Mouse (Mus musculus): ENCODE results near the gene Slc9a1. TPM values are rescaled to one million over a fixed set of nuclear protein-coding genes. Genes with fewer than 3 reads are reported as not detected.

The Slc9a1 gene
- polyA plus RNA-seq, 1 experiment from 2014 or later, result 8.3 TPM

DNA sequence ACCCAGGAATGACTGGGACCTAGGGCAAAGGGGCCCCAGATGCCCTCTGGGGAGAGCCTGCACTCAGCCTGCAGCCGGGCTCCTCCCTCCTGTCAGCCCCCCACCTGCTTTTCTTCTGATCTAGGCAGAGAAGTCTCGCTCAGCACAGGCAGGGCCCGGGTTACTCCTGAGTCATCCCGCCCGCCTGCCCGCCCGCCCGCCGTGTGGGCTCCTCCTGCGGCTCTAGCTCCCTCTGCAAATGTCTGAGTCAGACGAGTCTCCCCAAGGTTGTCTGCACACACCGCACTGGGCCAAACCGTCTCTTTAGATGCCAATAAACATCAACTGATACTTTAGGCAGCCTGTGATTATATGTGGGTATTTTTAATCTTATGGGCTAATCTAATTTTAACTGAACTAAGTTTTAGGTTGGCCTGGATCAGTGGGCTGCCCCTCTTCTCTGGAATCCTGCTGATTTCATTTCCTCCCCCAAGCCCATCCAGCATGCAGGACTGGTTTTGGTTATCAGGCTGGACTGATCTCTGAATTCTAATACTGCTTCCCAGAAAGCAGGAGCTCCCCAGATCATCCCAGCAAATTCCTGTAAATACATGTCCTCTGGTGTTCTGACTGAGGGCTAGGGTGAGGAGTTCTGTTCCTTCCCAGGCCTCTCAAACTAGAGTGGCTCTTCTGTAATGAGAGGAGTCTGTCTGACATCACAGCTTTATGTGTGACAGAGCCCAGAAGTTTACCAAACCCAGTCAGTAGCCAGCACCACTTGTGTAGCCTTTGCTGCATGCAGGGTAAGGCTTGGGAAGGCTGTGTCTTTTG, 8.9 kb downstream of the Slc9a1 start:
- H3K27ac ChIP-seq, result peak overlapping the region; percentile 38
- peaks cover 53% of the 10 kb centered on the region for H3K4me1 ChIP-seq
- H3K36me3 ChIP-seq, result no peaks in the 10 kb centered on the region
- peak; percentile 63 for ATAC-seq (ENCODE audit: borderline replicate concordance, extremely low read depth, low FRiP score, low TSS enrichment)
- no peaks in the 10 kb centered on the region for H3K27me3 ChIP-seq
- H3K9ac ChIP-seq, result no peak overlapping the region
- WGBS, result 20% methylated on average over 13 of the region's 13 CpGs
- H3K4me2 ChIP-seq, result no peak overlapping the region
- no peak overlapping the region for H3K4me3 ChIP-seq
- H3K9me3 ChIP-seq, result no peaks in the 10 kb centered on the region

DNA sequence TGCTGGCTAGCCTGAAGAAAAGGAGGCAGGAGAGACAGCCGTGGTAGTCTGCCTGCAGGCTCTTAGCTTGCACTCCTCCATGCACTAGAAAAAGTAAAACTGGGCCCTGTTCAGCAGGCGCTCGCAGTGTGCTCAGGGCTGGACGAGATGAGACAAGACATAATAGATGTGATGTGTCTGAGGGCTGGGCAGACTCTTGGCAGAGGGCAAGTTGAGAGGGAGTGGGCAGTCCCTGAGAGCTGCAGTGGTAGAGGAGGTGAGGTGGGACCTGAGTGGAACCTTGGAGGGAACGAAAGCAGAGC, 9.5 kb downstream of the Slc9a1 start:
- ATAC-seq (ENCODE audit: borderline replicate concordance, extremely low read depth, low FRiP score, low TSS enrichment), result peak; percentile 29; the same call in 1 of the 2 replicates
- Histone ChIP-seq H3K27me3 (no peaks in the 10 kb centered on the region), H3K36me3 (no peaks in the 10 kb centered on the region), H3K4me3 (no peak overlapping the region), H3K9me3 (no peaks in the 10 kb centered on the region), H3K27ac (peak overlapping the region; percentile 38), H3K4me2 (no peak overlapping the region), H3K9ac (no peak overlapping the region), H3K4me1 (peaks cover 49% of the 10 kb centered on the region)
- 34% methylated on average over 5 of the region's 5 CpGs for WGBS

DNA sequence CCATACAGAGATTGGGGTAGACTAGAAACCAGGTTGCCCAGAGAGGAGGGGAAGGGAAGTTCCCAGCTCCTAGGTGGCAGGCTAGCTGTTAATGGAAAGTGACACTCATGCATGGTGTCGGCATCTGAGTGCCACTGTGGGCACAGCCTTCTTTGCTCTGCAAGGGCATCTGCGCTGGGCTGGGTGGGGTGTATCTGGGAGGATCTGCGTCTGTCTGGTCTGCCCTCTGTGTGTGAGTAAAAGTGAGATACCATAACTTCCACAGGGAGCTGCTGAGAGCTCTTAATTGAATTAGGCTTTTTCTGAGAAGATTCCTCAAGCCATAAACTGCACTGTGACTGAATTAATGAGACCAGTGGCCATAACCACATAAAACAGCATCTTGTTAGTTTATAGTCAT, 10.4 kb downstream of the Slc9a1 start:
- Histone ChIP-seq H3K9ac (no peak overlapping the region), H3K4me1 (peaks cover 49% of the 10 kb centered on the region)

DNA sequence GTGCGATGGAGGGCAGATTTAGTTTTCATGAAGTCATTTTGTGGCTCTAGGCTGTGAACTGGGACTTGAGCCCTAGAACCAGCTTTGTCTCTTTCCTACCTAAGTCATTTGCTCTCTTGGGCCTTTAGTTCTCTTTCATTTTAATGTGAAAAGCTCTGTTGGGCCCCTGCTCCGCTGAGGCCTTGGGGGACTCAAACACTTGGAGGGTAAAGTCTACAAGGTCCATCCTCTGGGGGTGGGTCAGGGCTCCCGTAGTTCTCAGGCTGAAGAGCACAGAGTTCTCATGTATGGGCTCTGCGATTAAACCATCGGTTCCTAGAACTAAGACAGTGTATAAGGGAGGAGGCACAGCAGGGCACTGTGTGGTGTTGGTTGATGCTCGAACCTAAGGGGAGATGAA, 11.0 kb downstream of the Slc9a1 start:
- Histone ChIP-seq H3K4me2 (no peak overlapping the region), H3K9ac (no peak overlapping the region), H3K27me3 (no peaks in the 10 kb centered on the region), H3K36me3 (0 out of 2 replicates have a peak, but pooled peaks cover 6% of the 10 kb centered on the region), H3K27ac (peak overlapping the region; percentile 53; the same call in 1 of the 2 replicates), H3K9me3 (no peaks in the 10 kb centered on the region), H3K4me3 (no peak overlapping the region), H3K4me1 (peaks cover 48% of the 10 kb centered on the region)
- WGBS, result 71% methylated on average over 6 of the region's 6 CpGs
- ATAC-seq (ENCODE audit: borderline replicate concordance, extremely low read depth, low FRiP score, low TSS enrichment), result no peak

More for the DNA sequence above, 10.4 kb downstream of the Slc9a1 start:
- 45% methylated on average over 3 of the region's 3 CpGs for WGBS
- Histone ChIP-seq H3K4me3 (no peak overlapping the region), H3K9me3 (no peaks in the 10 kb centered on the region), H3K4me2 (no peak overlapping the region), H3K36me3 (0 out of 2 replicates have a peak, but pooled peaks cover 2% of the 10 kb centered on the region), H3K27ac (peak overlapping the region; percentile 53), H3K27me3 (no peaks in the 10 kb centered on the region)
- ATAC-seq (ENCODE audit: borderline replicate concordance, extremely low read depth, low FRiP score, low TSS enrichment), result no peak

DNA sequence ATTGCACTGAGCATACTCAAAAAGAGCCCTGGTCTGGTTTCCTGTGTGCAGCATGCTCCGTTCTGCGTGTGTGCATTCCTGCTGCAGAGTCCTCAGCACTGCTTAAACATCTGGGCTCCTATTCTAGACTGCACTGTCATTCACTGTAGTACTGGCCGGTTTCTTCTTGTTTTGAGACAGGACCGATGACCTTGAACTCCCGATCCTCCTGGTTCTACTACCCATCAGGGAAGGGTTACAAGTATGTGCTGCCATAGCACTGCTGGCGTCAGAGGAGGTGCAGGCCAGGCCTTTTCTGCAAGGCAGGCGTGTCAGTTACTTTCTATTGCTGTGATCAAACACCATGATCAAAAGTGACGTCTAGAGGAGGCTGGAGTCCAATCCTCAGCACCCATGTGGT, 11.6 kb downstream of the Slc9a1 start:
- WGBS, result 67% methylated on average over 8 of the region's 8 CpGs
- ATAC-seq (ENCODE audit: borderline replicate concordance, extremely low read depth, low FRiP score, low TSS enrichment), result no peak
- no peak overlapping the region for H3K27ac ChIP-seq
- H3K4me1 ChIP-seq, result peaks cover 43% of the 10 kb centered on the region
- no peak overlapping the region for H3K4me3 ChIP-seq
- H3K9me3 ChIP-seq, result no peaks in the 10 kb centered on the region
- no peaks in the 10 kb centered on the region for H3K27me3 ChIP-seq
- H3K36me3 ChIP-seq, result 0 out of 2 replicates have a peak, but pooled peaks cover 6% of the 10 kb centered on the region
- H3K4me2 ChIP-seq, result no peak overlapping the region
- H3K9ac ChIP-seq, result no peak overlapping the region

DNA sequence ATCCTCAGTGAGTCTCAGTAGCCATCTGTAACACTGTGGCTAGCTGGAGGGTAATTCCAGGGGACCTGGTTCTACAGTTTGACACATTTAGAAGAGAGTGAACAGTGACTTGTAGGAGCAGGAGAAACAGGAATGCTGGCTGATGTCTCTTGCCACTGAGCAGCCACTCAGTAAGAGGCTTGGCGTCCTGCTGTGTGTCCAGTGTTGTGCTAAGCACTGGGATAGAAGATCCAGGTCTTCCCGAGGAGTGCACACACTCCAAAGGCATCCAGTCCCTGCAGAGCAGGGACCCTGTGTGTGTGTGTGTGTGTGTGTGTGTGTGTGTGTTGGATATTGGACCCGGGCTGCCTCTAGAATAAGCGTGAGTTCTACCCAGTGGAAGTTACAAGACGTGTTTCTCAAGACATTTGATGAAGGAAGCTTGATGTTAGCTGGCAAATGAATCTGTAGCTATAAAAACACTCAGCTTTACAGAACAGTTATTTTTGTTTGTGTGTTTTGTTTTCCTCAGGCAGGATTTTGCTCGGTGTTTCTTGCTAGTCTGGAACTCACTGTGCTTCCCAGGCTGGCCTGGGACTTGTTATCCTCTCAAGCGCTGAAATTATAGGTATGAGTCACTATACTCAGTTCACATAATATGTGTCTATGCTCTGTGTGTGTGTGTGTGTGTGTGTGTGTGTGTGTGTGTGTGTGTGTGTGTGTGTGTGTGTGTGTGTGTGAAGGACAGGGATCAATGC, 16.7 kb downstream of the Slc9a1 start:
- Histone ChIP-seq H3K27me3 (no peaks in the 10 kb centered on the region), H3K4me2 (no peak overlapping the region), H3K9ac (no peak overlapping the region), H3K9me3 (no peaks in the 10 kb centered on the region), H3K4me3 (no peak overlapping the region), H3K4me1 (peaks cover 28% of the 10 kb centered on the region), H3K36me3 (0 out of 2 replicates have a peak, but pooled peaks cover 6% of the 10 kb centered on the region), H3K27ac (no peak overlapping the region)
- WGBS, result 74% methylated on average over 7 of the region's 7 CpGs
- no peak for ATAC-seq (ENCODE audit: borderline replicate concordance, extremely low read depth, low FRiP score, low TSS enrichment)

DNA sequence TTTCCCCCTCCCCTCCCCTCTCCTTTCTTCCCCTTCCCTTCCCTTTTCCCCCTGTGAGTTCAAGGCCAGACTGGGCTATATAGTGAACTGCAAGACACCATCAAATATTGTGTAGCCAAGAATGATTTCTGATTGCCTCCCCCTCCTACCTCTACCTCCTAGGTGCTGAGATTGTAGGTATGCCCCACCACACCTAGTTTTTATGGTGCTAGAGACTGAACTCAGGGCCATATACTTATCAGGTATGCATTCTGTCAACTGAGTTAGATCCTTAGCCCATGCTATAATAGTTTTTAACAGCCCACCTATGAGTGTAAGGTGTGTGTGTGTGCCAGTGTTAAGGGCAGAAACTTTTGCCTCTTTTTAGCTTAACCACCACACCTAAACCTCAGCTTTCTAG, 17.5 kb downstream of the Slc9a1 start:
- H3K9ac ChIP-seq, result no peak overlapping the region
- H3K27me3 ChIP-seq, result no peaks in the 10 kb centered on the region
- no peak overlapping the region for H3K4me2 ChIP-seq
- no peak overlapping the region for H3K27ac ChIP-seq
- 0 out of 2 replicates have a peak, but pooled peaks cover 6% of the 10 kb centered on the region for H3K36me3 ChIP-seq
- H3K4me3 ChIP-seq, result no peak overlapping the region
- H3K4me1 ChIP-seq, result peaks cover 34% of the 10 kb centered on the region
- H3K9me3 ChIP-seq, result no peaks in the 10 kb centered on the region
- no peak for ATAC-seq (ENCODE audit: borderline replicate concordance, extremely low read depth, low FRiP score, low TSS enrichment)

DNA sequence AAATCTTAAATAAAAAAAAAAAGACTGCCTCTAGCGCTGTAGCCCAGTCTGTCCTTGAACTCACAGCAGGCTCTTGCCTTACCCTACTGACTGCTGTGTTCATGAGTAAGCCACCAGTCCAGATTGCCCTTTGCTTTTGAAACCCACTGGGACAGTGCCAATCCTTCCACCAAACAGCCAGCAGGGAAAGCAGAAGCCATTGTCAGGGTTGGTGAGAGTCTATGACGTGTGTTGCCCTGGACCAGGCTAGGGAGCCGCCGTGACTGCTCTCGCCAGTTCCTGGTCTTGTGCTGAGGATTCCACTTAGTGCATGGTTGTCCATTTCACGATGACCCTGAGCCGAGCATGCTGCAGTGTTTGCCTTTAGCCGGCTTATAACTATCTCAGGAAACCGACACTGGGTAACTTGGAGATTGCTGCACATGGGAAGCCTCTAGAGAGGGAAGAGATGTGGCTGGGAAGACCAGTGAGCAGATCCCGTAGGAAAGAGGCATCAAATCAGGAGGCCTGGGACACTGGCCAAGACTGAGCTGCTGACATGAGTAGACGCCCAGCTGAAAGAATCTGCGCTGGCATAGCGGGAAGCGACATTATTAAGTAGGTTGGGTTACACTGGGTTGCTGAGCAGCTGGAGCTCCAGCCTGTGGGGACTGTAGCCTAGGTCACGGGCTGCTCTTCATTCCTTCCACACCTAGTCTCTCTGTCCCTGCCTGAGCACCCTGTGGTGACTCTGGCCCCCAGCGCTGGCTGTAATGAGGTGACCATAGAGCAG, 19.5 kb downstream of the Slc9a1 start:
- Histone ChIP-seq H3K4me3 (no peak overlapping the region), H3K27ac (peak overlapping the region; percentile 80), H3K9me3 (no peaks in the 10 kb centered on the region), H3K4me1 (peaks cover 39% of the 10 kb centered on the region), H3K27me3 (no peaks in the 10 kb centered on the region), H3K36me3 (0 out of 2 replicates have a peak, but pooled peaks cover 6% of the 10 kb centered on the region), H3K9ac (no peak overlapping the region), H3K4me2 (no peak overlapping the region)
- ATAC-seq (ENCODE audit: borderline replicate concordance, extremely low read depth, low FRiP score, low TSS enrichment), result peak; percentile 28; the same call in 1 of the 2 replicates
- 65% methylated on average over 16 of the region's 16 CpGs for WGBS

DNA sequence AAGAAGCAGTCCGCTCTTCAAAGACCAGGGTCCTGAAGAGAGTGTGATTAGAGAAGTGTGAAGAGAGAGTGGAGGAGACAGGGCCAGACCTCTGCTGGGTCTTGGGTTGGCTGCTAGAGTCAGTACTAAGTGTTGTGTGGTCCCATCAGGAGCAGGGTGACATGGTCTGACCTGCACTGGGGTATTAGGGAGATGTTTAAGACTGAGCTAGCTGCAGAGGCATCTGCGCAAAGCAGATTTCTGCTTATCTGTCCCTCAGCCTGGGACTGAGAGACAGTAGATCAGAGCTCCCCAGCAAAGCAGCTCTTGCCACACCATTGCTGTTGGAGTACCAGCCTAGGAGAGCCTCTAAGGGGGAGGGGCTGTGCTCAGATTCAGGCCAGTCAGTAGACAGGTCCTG, 20.5 kb downstream of the Slc9a1 start:
- no peak overlapping the region for H3K9ac ChIP-seq
- H3K9me3 ChIP-seq, result no peaks in the 10 kb centered on the region
- H3K4me1 ChIP-seq, result peaks cover 49% of the 10 kb centered on the region
- no peaks in the 10 kb centered on the region for H3K27me3 ChIP-seq
- WGBS, result 66% methylated on average over 2 of the region's 2 CpGs
- H3K27ac ChIP-seq, result peak overlapping the region; percentile 80; the same call in 1 of the 2 replicates
- H3K4me3 ChIP-seq, result no peak overlapping the region
- peak; percentile 48; the same call in 1 of the 2 replicates for ATAC-seq (ENCODE audit: borderline replicate concordance, extremely low read depth, low FRiP score, low TSS enrichment)
- H3K36me3 ChIP-seq, result 0 out of 2 replicates have a peak, but pooled peaks cover 2% of the 10 kb centered on the region
- H3K4me2 ChIP-seq, result no peak overlapping the region

DNA sequence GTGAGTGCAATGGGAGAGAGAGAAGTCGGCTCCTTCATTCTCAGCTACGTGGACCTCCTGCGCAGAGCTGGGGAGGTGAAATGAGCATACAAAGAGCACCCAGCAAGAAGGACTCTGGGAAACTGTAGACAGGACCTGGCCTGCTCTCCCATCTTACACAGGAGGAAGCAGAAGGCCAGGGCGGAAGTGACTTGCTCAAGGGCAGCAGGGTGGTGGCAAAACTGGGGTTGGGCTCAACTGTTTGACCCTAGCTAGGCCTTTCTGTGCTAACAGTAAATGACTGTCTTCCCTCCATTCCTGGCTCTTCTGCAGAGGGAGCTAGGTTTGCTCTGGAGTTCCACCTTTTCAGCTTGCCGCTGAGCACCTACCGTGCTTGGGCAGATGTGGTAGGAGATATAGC, 21.1 kb downstream of the Slc9a1 start:
- Histone ChIP-seq H3K9ac (no peak overlapping the region), H3K4me2 (no peak overlapping the region), H3K27ac (peak overlapping the region; percentile 80), H3K36me3 (no peaks in the 10 kb centered on the region), H3K4me3 (no peak overlapping the region), H3K9me3 (no peaks in the 10 kb centered on the region), H3K4me1 (peaks cover 54% of the 10 kb centered on the region), H3K27me3 (no peaks in the 10 kb centered on the region)
- no peak for ATAC-seq (ENCODE audit: borderline replicate concordance, extremely low read depth, low FRiP score, low TSS enrichment)
- 82% methylated on average over 6 of the region's 6 CpGs for WGBS

DNA sequence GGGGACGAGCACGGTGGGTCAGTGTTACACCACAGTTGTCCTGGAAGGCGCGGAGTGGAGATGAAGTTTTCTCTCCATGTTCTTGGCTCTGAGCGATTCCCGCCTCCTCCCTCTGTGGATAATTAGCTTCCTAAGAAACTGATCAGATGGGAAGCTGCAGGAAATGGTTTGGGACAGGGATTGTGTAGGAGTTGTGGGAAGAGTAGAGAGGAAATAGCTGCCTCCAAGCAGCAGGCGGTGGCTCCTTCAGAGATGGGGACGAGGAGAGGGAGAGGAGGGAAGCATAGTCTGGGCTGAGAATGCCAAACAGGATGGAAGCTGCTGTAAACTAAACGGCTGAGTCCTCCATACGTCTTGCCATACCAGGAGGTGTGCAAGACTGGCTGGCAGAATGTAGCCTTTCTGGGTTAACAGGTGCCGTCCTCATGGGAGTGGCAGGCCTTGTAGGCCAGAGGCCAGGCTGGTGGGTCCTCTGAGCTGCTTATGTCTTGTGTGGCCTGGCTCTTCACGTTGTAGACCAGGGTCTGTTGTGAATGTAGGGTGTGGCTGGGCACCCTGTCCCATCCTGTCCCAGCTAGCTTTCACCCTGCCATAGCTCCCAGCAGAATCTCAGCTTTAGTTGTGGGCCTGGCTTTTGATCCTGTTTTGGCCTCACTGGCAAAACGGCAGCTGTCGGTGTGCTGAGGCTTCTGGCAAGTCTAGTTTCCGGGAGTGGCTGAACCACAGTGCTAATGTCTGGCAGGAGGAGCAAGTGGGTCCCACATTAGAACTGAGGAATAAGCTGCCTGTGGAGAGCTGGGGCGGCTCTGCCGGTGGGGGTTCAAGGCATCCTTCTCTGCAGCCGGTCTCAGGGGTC, 21.9 kb downstream of the Slc9a1 start:
- Histone ChIP-seq H3K27ac (peak overlapping the region; percentile 80), H3K9me3 (no peaks in the 10 kb centered on the region), H3K4me1 (peaks cover 62% of the 10 kb centered on the region), H3K4me3 (no peak overlapping the region), H3K36me3 (no peaks in the 10 kb centered on the region), H3K9ac (no peak overlapping the region; the same call in 1 of the 2 replicates), H3K27me3 (no peaks in the 10 kb centered on the region), H3K4me2 (no peak overlapping the region)
- 64% methylated on average over 18 of the region's 18 CpGs for WGBS
- peak; percentile 35; the same call in 1 of the 2 replicates for ATAC-seq (ENCODE audit: borderline replicate concordance, extremely low read depth, low FRiP score, low TSS enrichment)

Measured in lung, embryonic 15.5 days (tissue).